Mouse (Mus musculus): ENCODE data around the gene Col25a1. TPM values are rescaled to one million over a fixed set of nuclear protein-coding genes. Genes with fewer than 3 reads are reported as not detected.

Col25a1 gene
- polyA plus RNA-seq, 1 experiment from 2014 or later, result 4.6 TPM

DNA sequence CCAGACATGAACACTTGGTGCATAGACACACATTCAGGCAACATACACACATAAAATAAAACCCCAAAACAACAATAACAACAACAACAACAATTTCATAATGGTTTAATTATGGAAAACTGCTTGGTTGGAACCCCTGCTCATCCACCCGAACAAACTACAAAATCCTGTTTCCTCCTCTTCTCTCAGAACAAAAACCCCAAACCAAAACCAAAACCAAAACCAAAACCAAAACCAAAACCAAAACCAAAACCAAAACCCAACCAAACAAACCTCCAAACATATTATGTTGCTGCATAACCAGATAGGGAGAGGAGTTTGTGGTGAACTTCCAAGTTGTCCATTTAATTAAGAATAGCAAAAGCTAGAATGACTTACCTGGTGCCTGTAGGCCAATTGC lies 17.9 kb downstream of the Col25a1 start:
- H3K9ac ChIP-seq (ENCODE audit: low read length), result no peak overlapping the region
- H3K9me3 ChIP-seq (replicated peaks; ENCODE audit: control insufficient read depth, low read length), result no peaks in the 10 kb centered on the region
- no peak overlapping the region for H3K4me3 ChIP-seq (replicated peaks; ENCODE audit: low read length)
- H3K4me2 ChIP-seq (ENCODE audit: low read depth, low read length), result no peak overlapping the region
- no peaks in the 10 kb centered on the region for H3K4me1 ChIP-seq (ENCODE audit: control insufficient read depth, insufficient read depth, low read length)
- no peaks in the 10 kb centered on the region for H3K27me3 ChIP-seq (ENCODE audit: control insufficient read depth, insufficient read depth, low read length)
- H3K36me3 ChIP-seq (ENCODE audit: control insufficient read depth, insufficient read depth, low read length), result no peaks in the 10 kb centered on the region
- H3K27ac ChIP-seq (ENCODE audit: low read length), result no peak overlapping the region
- ATAC-seq (ENCODE audit: insufficient read depth, low FRiP score), result no peak
- 84% methylated on average over 1 of the region's 1 CpGs for WGBS

- H3K27me3 ChIP-seq (ENCODE audit: control insufficient read depth, insufficient read depth, low read length), result no peaks in the 10 kb centered on the region
- no peaks in the 10 kb centered on the region for H3K9me3 ChIP-seq (replicated peaks; ENCODE audit: control insufficient read depth, low read length)
- WGBS, result 85% methylated on average over 3 of the region's 3 CpGs
- H3K4me3 ChIP-seq (replicated peaks; ENCODE audit: low read length), result no peak overlapping the region
- no peak overlapping the region for H3K4me2 ChIP-seq (ENCODE audit: low read depth, low read length)
- H3K9ac ChIP-seq (ENCODE audit: low read length), result no peak overlapping the region
- no peaks in the 10 kb centered on the region for H3K36me3 ChIP-seq (ENCODE audit: control insufficient read depth, insufficient read depth, low read length)
- no peak for ATAC-seq (ENCODE audit: insufficient read depth, low FRiP score)
- H3K4me1 ChIP-seq (ENCODE audit: control insufficient read depth, insufficient read depth, low read length), result no peaks in the 10 kb centered on the region
- H3K27ac ChIP-seq (ENCODE audit: low read length), result no peak overlapping the region
Observed at GRCm38 (mm10) chr3:130153117-130153516, 21.8 kb downstream of the Col25a1 start.

DNA sequence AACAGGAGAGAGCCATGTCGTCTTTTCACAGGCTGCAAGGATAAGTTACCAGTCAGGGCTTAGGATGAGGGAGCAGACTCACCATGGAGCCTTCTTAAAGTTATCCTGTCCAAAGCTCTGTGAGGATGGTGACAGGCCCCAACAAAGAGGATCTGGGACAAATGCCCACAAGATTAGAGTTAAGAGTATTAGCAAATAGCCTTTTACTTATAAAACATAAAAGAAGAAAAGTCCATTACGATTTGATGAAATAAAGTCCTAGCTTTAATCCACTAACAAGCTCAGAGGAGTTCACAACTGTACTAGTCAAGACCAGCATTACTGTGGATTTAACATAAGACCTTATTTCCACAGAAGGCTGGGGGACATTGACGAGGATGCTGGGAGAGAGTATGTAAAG lies 26.2 kb downstream of the Col25a1 start:
- WGBS, result 65% methylated on average over 3 of the region's 3 CpGs

GRCm38 (mm10) chr3:130159906-130160305 lies 28.6 kb downstream of the Col25a1 start:
- H3K4me3 ChIP-seq (replicated peaks; ENCODE audit: low read length), result no peak overlapping the region
- H3K27ac ChIP-seq (ENCODE audit: low read length), result no peak overlapping the region
- no peak overlapping the region for H3K4me2 ChIP-seq (ENCODE audit: low read depth, low read length)
- H3K36me3 ChIP-seq (ENCODE audit: control insufficient read depth, insufficient read depth, low read length), result no peaks in the 10 kb centered on the region
- no peaks in the 10 kb centered on the region for H3K9me3 ChIP-seq (replicated peaks; ENCODE audit: control insufficient read depth, low read length)
- H3K9ac ChIP-seq (ENCODE audit: low read length), result no peak overlapping the region
- H3K27me3 ChIP-seq (ENCODE audit: control insufficient read depth, insufficient read depth, low read length), result no peaks in the 10 kb centered on the region
- ATAC-seq (ENCODE audit: insufficient read depth, low FRiP score), result no peak
- H3K4me1 ChIP-seq (ENCODE audit: control insufficient read depth, insufficient read depth, low read length), result no peaks in the 10 kb centered on the region
- 67% methylated on average over 4 of the region's 4 CpGs for WGBS

More for the DNA sequence above, 26.2 kb downstream of the Col25a1 start:
- Histone ChIP-seq H3K4me1 (ENCODE audit: control insufficient read depth, insufficient read depth, low read length) (no peaks in the 10 kb centered on the region), H3K9me3 (replicated peaks; ENCODE audit: control insufficient read depth, low read length) (no peaks in the 10 kb centered on the region), H3K27me3 (ENCODE audit: control insufficient read depth, insufficient read depth, low read length) (no peaks in the 10 kb centered on the region), H3K4me2 (ENCODE audit: low read depth, low read length) (no peak overlapping the region), H3K4me3 (replicated peaks; ENCODE audit: low read length) (no peak overlapping the region), H3K36me3 (ENCODE audit: control insufficient read depth, insufficient read depth, low read length) (no peaks in the 10 kb centered on the region), H3K27ac (ENCODE audit: low read length) (no peak overlapping the region), H3K9ac (ENCODE audit: low read length) (no peak overlapping the region)
- no peak for ATAC-seq (ENCODE audit: insufficient read depth, low FRiP score)

DNA sequence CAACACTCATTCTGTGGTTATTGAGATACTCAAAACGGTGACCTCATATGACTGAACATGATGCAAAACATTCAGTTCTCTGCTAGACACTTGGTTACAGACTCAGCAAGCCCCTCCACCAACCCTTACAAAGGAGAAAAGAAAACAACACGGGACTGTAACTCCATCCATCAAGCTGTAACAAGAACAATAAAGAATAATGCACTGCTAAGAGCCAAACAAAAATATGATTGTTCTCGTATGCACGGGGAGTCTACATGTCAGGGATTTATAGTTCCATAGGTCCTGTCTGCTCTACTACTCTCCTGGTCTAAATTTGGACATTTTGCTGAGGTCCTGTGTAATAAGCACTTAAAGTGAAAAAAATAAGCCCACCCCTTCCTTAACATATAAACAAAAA lies 29.6 kb downstream of the Col25a1 start:
- WGBS, result 47% methylated on average over 4 of the region's 4 CpGs
- Histone ChIP-seq H3K9me3 (replicated peaks; ENCODE audit: control insufficient read depth, low read length) (no peaks in the 10 kb centered on the region), H3K9ac (ENCODE audit: low read length) (no peak overlapping the region), H3K4me2 (ENCODE audit: low read depth, low read length) (no peak overlapping the region), H3K4me3 (replicated peaks; ENCODE audit: low read length) (no peak overlapping the region), H3K4me1 (ENCODE audit: control insufficient read depth, insufficient read depth, low read length) (no peaks in the 10 kb centered on the region), H3K36me3 (ENCODE audit: control insufficient read depth, insufficient read depth, low read length) (no peaks in the 10 kb centered on the region), H3K27ac (ENCODE audit: low read length) (no peak overlapping the region), H3K27me3 (ENCODE audit: control insufficient read depth, insufficient read depth, low read length) (no peaks in the 10 kb centered on the region)
- no peak for ATAC-seq (ENCODE audit: insufficient read depth, low FRiP score)

DNA sequence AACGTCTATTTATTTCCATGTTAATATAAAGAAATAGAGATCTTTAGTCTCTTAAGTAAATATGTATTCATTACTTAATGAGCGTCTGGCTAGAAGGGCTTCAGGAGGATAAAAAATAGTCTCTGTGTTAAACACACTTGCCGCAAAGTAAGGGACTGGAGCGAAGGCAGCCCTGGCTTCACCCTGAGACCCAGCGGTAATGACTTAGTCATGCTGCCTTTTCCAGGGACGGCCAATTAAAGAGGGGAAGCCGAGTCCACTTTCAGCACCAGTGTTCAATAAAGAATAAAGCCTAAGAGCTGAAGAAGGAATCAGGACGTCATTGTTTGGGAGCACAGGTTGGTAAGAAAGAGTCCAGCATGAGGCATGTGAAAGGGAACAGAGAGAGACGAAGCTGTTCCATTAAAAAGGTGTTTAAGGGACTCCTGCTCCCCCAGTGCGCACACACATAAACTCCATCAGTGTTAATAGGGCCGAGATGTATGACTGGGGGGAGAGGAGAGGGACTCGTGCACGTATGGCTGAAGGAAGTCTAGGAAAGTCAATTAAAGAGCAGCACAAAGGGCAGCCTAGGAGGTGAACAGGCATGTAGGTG lies 30.1 kb downstream of the Col25a1 start:
- no peak overlapping the region for H3K9ac ChIP-seq (ENCODE audit: low read length)
- no peak overlapping the region for H3K4me3 ChIP-seq (replicated peaks; ENCODE audit: low read length)
- no peak for ATAC-seq (ENCODE audit: insufficient read depth, low FRiP score)
- H3K36me3 ChIP-seq (ENCODE audit: control insufficient read depth, insufficient read depth, low read length), result no peaks in the 10 kb centered on the region
- H3K4me1 ChIP-seq (ENCODE audit: control insufficient read depth, insufficient read depth, low read length), result no peaks in the 10 kb centered on the region
- H3K27me3 ChIP-seq (ENCODE audit: control insufficient read depth, insufficient read depth, low read length), result no peaks in the 10 kb centered on the region
- H3K27ac ChIP-seq (ENCODE audit: low read length), result no peak overlapping the region
- H3K9me3 ChIP-seq (replicated peaks; ENCODE audit: control insufficient read depth, low read length), result no peaks in the 10 kb centered on the region
- 50% methylated on average over 13 of the region's 13 CpGs for WGBS
- no peak overlapping the region for H3K4me2 ChIP-seq (ENCODE audit: low read depth, low read length)

- Histone ChIP-seq H3K27ac (ENCODE audit: low read length) (no peak overlapping the region), H3K4me2 (ENCODE audit: low read depth, low read length) (no peak overlapping the region), H3K36me3 (ENCODE audit: control insufficient read depth, insufficient read depth, low read length) (no peaks in the 10 kb centered on the region), H3K4me3 (replicated peaks; ENCODE audit: low read length) (no peak overlapping the region), H3K9me3 (replicated peaks; ENCODE audit: control insufficient read depth, low read length) (0 out of 2 replicates have a peak, but pooled peaks cover 4% of the 10 kb centered on the region), H3K27me3 (ENCODE audit: control insufficient read depth, insufficient read depth, low read length) (no peaks in the 10 kb centered on the region), H3K4me1 (ENCODE audit: control insufficient read depth, insufficient read depth, low read length) (no peaks in the 10 kb centered on the region), H3K9ac (ENCODE audit: low read length) (no peak overlapping the region)
- no peak for ATAC-seq (ENCODE audit: insufficient read depth, low FRiP score)
- 70% methylated on average over 4 of the region's 4 CpGs for WGBS
Observed at GRCm38 (mm10) chr3:130166875-130167274, 35.6 kb downstream of the Col25a1 start.

DNA sequence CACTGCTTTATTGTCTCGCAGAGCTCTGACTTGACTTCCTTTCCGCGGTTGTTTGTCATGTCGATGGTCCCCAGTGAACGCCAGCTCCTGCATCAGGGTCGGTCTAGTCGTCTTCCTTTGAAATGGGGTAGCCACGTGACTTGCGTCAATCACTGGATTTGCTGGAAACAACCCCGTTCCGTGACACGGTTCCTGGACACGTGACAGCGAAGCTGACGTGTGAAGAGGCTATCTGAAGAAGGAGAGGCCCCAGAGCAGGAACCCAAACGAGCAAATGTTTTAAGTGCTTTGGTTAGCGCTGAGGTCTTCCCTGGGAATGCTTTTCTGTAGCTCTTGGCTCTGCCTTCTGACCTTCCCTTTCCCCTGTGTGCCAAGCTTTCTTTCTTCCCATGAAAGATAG lies 41.5 kb downstream of the Col25a1 start:
- Histone ChIP-seq H3K9ac (ENCODE audit: low read length) (no peak overlapping the region), H3K4me3 (replicated peaks; ENCODE audit: low read length) (no peak overlapping the region), H3K9me3 (replicated peaks; ENCODE audit: control insufficient read depth, low read length) (0 out of 2 replicates have a peak, but pooled peaks cover 4% of the 10 kb centered on the region), H3K36me3 (ENCODE audit: control insufficient read depth, insufficient read depth, low read length) (no peaks in the 10 kb centered on the region), H3K27ac (ENCODE audit: low read length) (no peak overlapping the region), H3K4me2 (ENCODE audit: low read depth, low read length) (no peak overlapping the region), H3K27me3 (ENCODE audit: control insufficient read depth, insufficient read depth, low read length) (no peaks in the 10 kb centered on the region), H3K4me1 (ENCODE audit: control insufficient read depth, insufficient read depth, low read length) (no peaks in the 10 kb centered on the region)
- no peak for ATAC-seq (ENCODE audit: insufficient read depth, low FRiP score)
- WGBS, result 71% methylated on average over 17 of the region's 17 CpGs

- H3K27ac ChIP-seq (ENCODE audit: low read length), result peak overlapping the region; percentile 31
- no peaks in the 10 kb centered on the region for H3K36me3 ChIP-seq (ENCODE audit: control insufficient read depth, insufficient read depth, low read length)
- under 1% methylated on average over 40 of the region's 40 CpGs for WGBS
- peak overlapping the region; percentile 67 for H3K4me3 ChIP-seq (replicated peaks; ENCODE audit: low read length)
- peak overlapping the region; percentile 100 for H3K4me2 ChIP-seq (ENCODE audit: low read depth, low read length)
- H3K4me1 ChIP-seq (ENCODE audit: control insufficient read depth, insufficient read depth, low read length), result peaks cover 10% of the 10 kb centered on the region; the same call in 1 of the 2 replicates
- H3K9me3 ChIP-seq (replicated peaks; ENCODE audit: control insufficient read depth, low read length), result no peaks in the 10 kb centered on the region
- peak; percentile 95 for ATAC-seq (ENCODE audit: insufficient read depth, low FRiP score)
- peak overlapping the region; percentile 70 for H3K9ac ChIP-seq (ENCODE audit: low read length)
- peaks cover 13% of the 10 kb centered on the region for H3K27me3 ChIP-seq (ENCODE audit: control insufficient read depth, insufficient read depth, low read length)
Observed at GRCm38 (mm10) chr3:130180181-130180940, 49.1 kb downstream of the Col25a1 start.
